Mouse (Mus musculus) midbrain, postnatal 0 days (tissue): ENCODE results near the gene Actrt2. TPM values are rescaled to one million over a fixed set of nuclear protein-coding genes. Genes with fewer than 3 reads are reported as not detected.

Experiments used
- ATAC-seq: fragments of 200-750 bp; cut with Nextera tagmentation; 2 replicates; pipeline ENCODE4 v1.8.0; 2017; ENCODE audit warnings: moderate number of reproducible peaks, mild to moderate bottlenecking, moderate TSS enrichment, moderate library complexity; ENCODE audit not compliant: low FRiP score
- DNase-seq: peaks from one replicate; pipeline ENCODE4 v3.0.0-alpha.2; 2015; ENCODE audit warnings: low spot score
- H3K27ac ChIP-seq: fragments of 300-500 bp; sonication (generic); 2 replicates; pipeline ENCODE4 v1.5.1; 2014; ENCODE audit warnings: low read depth, mild to moderate bottlenecking, low read length, mixed read lengths
- H3K27me3 ChIP-seq: fragments of 300-500 bp; sonication (generic); 2 replicates; pipeline ENCODE4 v1.6.1; 2014; ENCODE audit warnings: low read length, control low read depth, mixed read lengths; ENCODE audit not compliant: insufficient read depth
- H3K36me3 ChIP-seq: fragments of 300-500 bp; sonication (generic); 2 replicates; pipeline ENCODE4 v1.6.1; 2014; ENCODE audit warnings: low read length, control low read depth, mixed read lengths; ENCODE audit not compliant: insufficient read depth
- H3K4me1 ChIP-seq: fragments of 300-500 bp; sonication (generic); 2 replicates; pipeline ENCODE4 v1.6.1; 2014; ENCODE audit warnings: mild to moderate bottlenecking, control low read depth, antibody characterized with exemption, low read length, mixed read lengths; ENCODE audit not compliant: insufficient read depth
- H3K4me2 ChIP-seq: fragments of 300-500 bp; sonication (generic); 2 replicates; pipeline ENCODE4 v1.6.1; 2014; ENCODE audit warnings: low read depth, mild to moderate bottlenecking, low read length, mixed read lengths; ENCODE audit not compliant: poor library complexity, severe bottlenecking
- H3K4me3 ChIP-seq: fragments of 300-500 bp; sonication (generic); 2 replicates; pipeline ENCODE4 v1.5.1; 2014; ENCODE audit warnings: low read depth, mild to moderate bottlenecking, low read length, moderate library complexity
- H3K9ac ChIP-seq: fragments of 300-500 bp; sonication (generic); replicated peaks from 2 replicates; pipeline ENCODE4 v1.6.1; 2014; ENCODE audit warnings: mild to moderate bottlenecking, low read length, moderate library complexity, mixed read lengths; ENCODE audit not compliant: poor library complexity, severe bottlenecking
- H3K9me3 ChIP-seq: fragments of 300-500 bp; sonication (generic); 2 replicates; pipeline ENCODE4 v1.6.1; 2016; ENCODE audit warnings: low read length, control low read depth
- CTCF ChIP-seq: IDR thresholded peaks from 2 replicates; pipeline ENCODE4 v1.5.1; 2016; ENCODE audit warnings: antibody characterized with exemption, mild to moderate bottlenecking
- WGBS: fragments of 180-500 bp; shearing (Covaris S2); extraction: QIAGEN DNeasy Blood & Tissue Kit; methylation state at CpG from one replicate; pipeline ENCODE4 v1.1.7; 2014; 5-methylcytosine and 5-hydroxymethylcytosine counted together
- polyA plus RNA-seq: library from polyadenylated mRNA; unstranded; fragments of >200 nt; fragmentation: Nextera tagmentation; extraction: Ambion mirVana; gene quantifications from 2 replicates; pipeline ENCODE4 v1.2.1, GENCODE M21; 2015
- total RNA-seq: library from RNA; depleted of rRNA; stranded (reverse); fragments of >200 nt; gene quantifications from 2 replicates; pipeline ENCODE4 v1.2.3, GENCODE M21; 2014

Gene Actrt2
- total and polyA plus RNA-seq, 2 experiments from 2014 or later, result not detected

- 88% methylated on average over 5 of the region's 5 CpGs for WGBS
- Histone ChIP-seq H3K9me3 (no peaks in the 10 kb centered on the region), H3K27ac (no peak overlapping the region), H3K4me1 (no peaks in the 10 kb centered on the region), H3K36me3 (no peaks in the 10 kb centered on the region), H3K4me2 (no peak overlapping the region), H3K4me3 (no peak overlapping the region), H3K27me3 (no peaks in the 10 kb centered on the region), H3K9ac (no peak overlapping the region)
- ATAC-seq, result no peak
- DNase-seq, result no peak
- no peak for TF ChIP-seq CTCF
These were observed 28.9 kb upstream of the Actrt2 start for GRCm38 (mm10) chr4:154696552-154696951.

- no peaks in the 10 kb centered on the region for H3K4me1 ChIP-seq
- no peak overlapping the region for H3K4me3 ChIP-seq
- ATAC-seq, result no peak
- no peak overlapping the region for H3K27ac ChIP-seq
- H3K9me3 ChIP-seq, result no peaks in the 10 kb centered on the region
- no peak for TF ChIP-seq CTCF
- H3K36me3 ChIP-seq, result no peaks in the 10 kb centered on the region
- H3K4me2 ChIP-seq, result no peak overlapping the region
- no peak overlapping the region for H3K9ac ChIP-seq
- no peak for DNase-seq
- no peaks in the 10 kb centered on the region for H3K27me3 ChIP-seq
- 35% methylated on average over 4 of the region's 4 CpGs for WGBS
These were observed 28.5 kb upstream of the Actrt2 start for GRCm38 (mm10) chr4:154696146-154696545.

- Histone ChIP-seq H3K27me3 (no peaks in the 10 kb centered on the region), H3K4me3 (no peak overlapping the region), H3K27ac (no peak overlapping the region), H3K4me2 (no peak overlapping the region), H3K36me3 (no peaks in the 10 kb centered on the region), H3K9ac (no peak overlapping the region), H3K9me3 (no peaks in the 10 kb centered on the region), H3K4me1 (no peaks in the 10 kb centered on the region)
- no peak for DNase-seq
- no peak for ATAC-seq
- no peak for TF ChIP-seq CTCF
- 92% methylated on average over 5 of the region's 5 CpGs for WGBS
These were observed 26.7 kb upstream of the Actrt2 start for GRCm38 (mm10) chr4:154694361-154694760.

- H3K9me3 ChIP-seq, result no peaks in the 10 kb centered on the region
- ATAC-seq (no peak), DNase-seq (no peak)
- no peaks in the 10 kb centered on the region for H3K4me1 ChIP-seq
- H3K27me3 ChIP-seq, result no peaks in the 10 kb centered on the region
- no peak for TF ChIP-seq CTCF
- no peak overlapping the region for H3K27ac ChIP-seq
- 78% methylated on average over 20 of the region's 20 CpGs for WGBS
- no peak overlapping the region for H3K4me2 ChIP-seq
- H3K4me3 ChIP-seq, result no peak overlapping the region
- no peaks in the 10 kb centered on the region for H3K36me3 ChIP-seq
- H3K9ac ChIP-seq, result no peak overlapping the region
These were observed 25.8 kb upstream of the Actrt2 start for GRCm38 (mm10) chr4:154693348-154694015.

GRCm38 (mm10) chr4:154683068-154683752 is 15.5 kb upstream of the Actrt2 start:
- Histone ChIP-seq H3K9ac (no peak overlapping the region), H3K9me3 (no peaks in the 10 kb centered on the region), H3K4me1 (no peaks in the 10 kb centered on the region), H3K27me3 (no peaks in the 10 kb centered on the region; the same call in 1 of the 2 replicates), H3K4me2 (no peak overlapping the region), H3K36me3 (no peaks in the 10 kb centered on the region), H3K4me3 (no peak overlapping the region), H3K27ac (no peak overlapping the region)
- TF ChIP-seq CTCF, result no peak
- ATAC-seq, result no peak
- no peak for DNase-seq
- 91% methylated on average over 5 of the region's 5 CpGs for WGBS

GRCm38 (mm10) chr4:154682311-154682710 is 14.6 kb upstream of the Actrt2 start:
- no peak for ATAC-seq
- TF ChIP-seq CTCF, result no peak
- H3K27me3 ChIP-seq, result no peaks in the 10 kb centered on the region; the same call in 1 of the 2 replicates
- H3K36me3 ChIP-seq, result no peaks in the 10 kb centered on the region
- no peaks in the 10 kb centered on the region for H3K4me1 ChIP-seq
- no peak overlapping the region for H3K9ac ChIP-seq
- 40% methylated on average over 14 of the region's 14 CpGs for WGBS
- DNase-seq, result no peak
- H3K9me3 ChIP-seq, result no peaks in the 10 kb centered on the region
- H3K4me2 ChIP-seq, result no peak overlapping the region
- H3K4me3 ChIP-seq, result no peak overlapping the region
- no peak overlapping the region for H3K27ac ChIP-seq
